Mouse (Mus musculus) MEL (cell line): Measurements from ENCODE around the gene Gstt2. TPM values are rescaled to one million over a fixed set of nuclear protein-coding genes. Genes with fewer than 3 reads are reported as not detected.
A peak's percentile ranks its signal among the peaks of the same experiment; 100 is the strongest.

Experiments used
- DNase-seq: peaks from one replicate; pipeline ENCODE4 v3.0.0; 2011; ENCODE audit warnings: low read depth, low spot score
- H3K27ac ChIP-seq: 2 replicates; pipeline ENCODE4 v1.5.1; 2012; ENCODE audit warnings: low read depth, mild to moderate bottlenecking, control low read depth, low read length, moderate library complexity; ENCODE audit not compliant: control insufficient read depth
- H3K27me3 ChIP-seq, 2 experiments: fragments of 150-350 bp in 1 of 2; sonication (generic) in 1 of 2; 2 replicates each; pipeline ENCODE4 v1.6.1; 2012; ENCODE audit warnings: low read length in 2 of 2, mild to moderate bottlenecking in 2 of 2, improper control_type of control experiment in 1 of 2, moderate library complexity in 1 of 2; ENCODE audit not compliant: insufficient read depth in 2 of 2, control insufficient read depth in 1 of 2
- H3K36me3 ChIP-seq, 2 experiments: 2 replicates each; pipeline ENCODE4 v1.6.1; 2012 to 2014; ENCODE audit warnings: low read length in 2 of 2, improper control_type of control experiment in 1 of 2, inconsistent platforms in 1 of 2, mild to moderate bottlenecking in 1 of 2; ENCODE audit not compliant: insufficient read depth in 2 of 2, control insufficient read depth in 1 of 2
- H3K4me1 ChIP-seq, 2 experiments: fragments of 150-350 bp in 1 of 2; sonication (generic) in 1 of 2; 2 replicates each; pipeline ENCODE4 v1.6.1; 2012; ENCODE audit warnings: low read length in 2 of 2, improper control_type of control experiment in 1 of 2, mild to moderate bottlenecking in 1 of 2; ENCODE audit not compliant: insufficient read depth in 2 of 2, control insufficient read depth in 1 of 2
- H3K4me3 ChIP-seq, 2 experiments: fragments of 150-350 bp in 1 of 2; sonication (generic) in 1 of 2; 2 replicates each; pipeline ENCODE4 v1.5.1; 2012; ENCODE audit warnings: low read depth in 2 of 2, low read length in 2 of 2, mild to moderate bottlenecking in 2 of 2, moderate library complexity in 2 of 2, control low read depth in 1 of 2, improper control_type of control experiment in 1 of 2; ENCODE audit not compliant: control insufficient read depth in 1 of 2, insufficient read depth in 1 of 2
- H3K79me2 ChIP-seq: 2 replicates; pipeline ENCODE4 v1.6.1; 2012; ENCODE audit warnings: mild to moderate bottlenecking, low read length, moderate library complexity; ENCODE audit not compliant: control insufficient read depth, poor library complexity, insufficient read depth
- H3K9ac ChIP-seq: 2 replicates; pipeline ENCODE4 v1.6.1; 2012; ENCODE audit warnings: low read depth, mild to moderate bottlenecking, control low read depth, low read length, moderate library complexity; ENCODE audit not compliant: control insufficient read depth, poor library complexity, severe bottlenecking
- H3K9me3 ChIP-seq: fragments of 150-350 bp; sonication (generic); replicated peaks from 2 replicates; pipeline ENCODE4 v1.6.1; 2012; ENCODE audit warnings: mild to moderate bottlenecking, low read length, improper control_type of control experiment, moderate library complexity; ENCODE audit not compliant: insufficient read depth
- BHLHE40 ChIP-seq: IDR thresholded peaks from 2 replicates; pipeline ENCODE4 v1.6.1; 2012; ENCODE audit warnings: low read depth, mild to moderate bottlenecking, inconsistent platforms, low read length, improper control_type of control experiment, borderline replicate concordance
- CHD2 ChIP-seq: IDR thresholded peaks from 2 replicates; pipeline ENCODE4 v1.6.1; 2011; ENCODE audit warnings: low read length, improper control_type of control experiment
- CTCF ChIP-seq, 3 experiments: IDR thresholded peaks in 2 of 3; conservative IDR thresholded peaks in 1 of 3; 2 replicates each; pipeline ENCODE4 v1.5.1; 2011 to 2012; ENCODE audit warnings: low read length in 3 of 3, low read depth in 2 of 3, mild to moderate bottlenecking in 2 of 3, improper control_type of control experiment in 1 of 3, inconsistent platforms in 1 of 3, mixed read lengths in 1 of 3, moderate library complexity in 1 of 3; ENCODE audit not compliant: control insufficient read depth in 1 of 3, insufficient read depth in 1 of 3, poor library complexity in 1 of 3, severe bottlenecking in 1 of 3
- E2F4 ChIP-seq: IDR thresholded peaks from 2 replicates; pipeline ENCODE4 v1.6.1; 2011; ENCODE audit warnings: low read depth, low read length, improper control_type of control experiment, borderline replicate concordance
- ETS1 ChIP-seq: IDR thresholded peaks from 2 replicates; pipeline ENCODE4 v1.6.1; 2012; ENCODE audit warnings: low read depth, mild to moderate bottlenecking, inconsistent platforms, low read length, improper control_type of control experiment, moderate library complexity
- GABPA ChIP-seq: IDR thresholded peaks from 2 replicates; pipeline ENCODE4 v1.6.1; 2012; ENCODE audit warnings: low read depth, mild to moderate bottlenecking, inconsistent platforms, low read length, improper control_type of control experiment, moderate library complexity
- HCFC1 ChIP-seq: IDR thresholded peaks from 2 replicates; pipeline ENCODE4 v1.6.1; 2012; ENCODE audit warnings: low read depth, mild to moderate bottlenecking, inconsistent platforms, low read length, improper control_type of control experiment, moderate library complexity
- KAT2A ChIP-seq: conservative IDR thresholded peaks from 2 replicates; pipeline ENCODE4 v1.6.1; 2012; ENCODE audit warnings: low read depth, low read length, improper control_type of control experiment, inconsistent platforms
- MAFK ChIP-seq: IDR thresholded peaks from 2 replicates; pipeline ENCODE4 v1.6.1; 2011; ENCODE audit warnings: low read depth, mild to moderate bottlenecking, low read length, improper control_type of control experiment, borderline replicate concordance
- MAX ChIP-seq: IDR thresholded peaks from 2 replicates; pipeline ENCODE4 v1.6.1; 2011; ENCODE audit warnings: low read length, improper control_type of control experiment
- MYC ChIP-seq: IDR thresholded peaks from 2 replicates; pipeline ENCODE4 v1.6.1; 2011; ENCODE audit warnings: low read depth, mild to moderate bottlenecking, low read length, improper control_type of control experiment, moderate library complexity
- NRF1 ChIP-seq: IDR thresholded peaks from 2 replicates; pipeline ENCODE4 v1.6.1; 2014; ENCODE audit warnings: low read depth, mild to moderate bottlenecking, inconsistent platforms, low read length, improper control_type of control experiment, moderate library complexity; ENCODE audit not compliant: poor library complexity, insufficient read depth, severe bottlenecking
- POLR2AphosphoS2 ChIP-seq: IDR thresholded peaks from 2 replicates; pipeline ENCODE4 v1.6.1; 2011; ENCODE audit warnings: low read length, improper control_type of control experiment
- RCOR1 ChIP-seq: IDR thresholded peaks from 2 replicates; pipeline ENCODE4 v1.6.1; 2012; ENCODE audit warnings: low read depth, mild to moderate bottlenecking, inconsistent platforms, low read length, improper control_type of control experiment
- SIN3A ChIP-seq: IDR thresholded peaks from 2 replicates; pipeline ENCODE4 v1.6.1; 2012; ENCODE audit warnings: low read length, improper control_type of control experiment, inconsistent platforms
- TAL1 ChIP-seq: IDR thresholded peaks from 2 replicates; pipeline ENCODE4 v1.6.1; 2012; ENCODE audit warnings: mild to moderate bottlenecking, inconsistent platforms, low read length, moderate library complexity, mixed read lengths
- TBP ChIP-seq: IDR thresholded peaks from 2 replicates; pipeline ENCODE4 v1.8.0; 2011; ENCODE audit warnings: low read depth, low read length, improper control_type of control experiment
- ZC3H11A ChIP-seq: IDR thresholded peaks from 2 replicates; pipeline ENCODE4 v1.6.1; 2012; ENCODE audit warnings: low read depth, mild to moderate bottlenecking, inconsistent platforms, low read length, improper control_type of control experiment
- ZMIZ1 ChIP-seq: IDR thresholded peaks from 2 replicates; pipeline ENCODE4 v1.6.1; 2012; ENCODE audit warnings: low read depth, mild to moderate bottlenecking, inconsistent platforms, low read length, improper control_type of control experiment, moderate library complexity
- ZNF384 ChIP-seq: IDR thresholded peaks from 2 replicates; pipeline ENCODE4 v1.6.1; 2012; ENCODE audit warnings: low read depth, mild to moderate bottlenecking, inconsistent platforms, low read length, improper control_type of control experiment
- polyA plus RNA-seq, 2 experiments: library from polyadenylated mRNA; stranded (reverse) in 1 of 2; unstranded in 1 of 2; fragments of >175 nt in 1 of 2; fragments of >200 nt in 1 of 2; gene quantifications; 2 replicates each; pipeline versions ENCODE4 v1.2.1 to v1.2.4; 2012; ENCODE audit warnings: low replicate concordance in 2 of 2, low read depth in 1 of 2; ENCODE audit not compliant: insufficient read length in 2 of 2, insufficient read depth in 1 of 2, missing spikeins in 1 of 2
- total RNA-seq: library from RNA; depleted of rRNA; stranded (reverse); fragments of 300-350 nt; gene quantifications from 2 replicates; pipeline ENCODE4 v1.2.3, GENCODE M21; 2012

Gstt2 gene
- total and polyA plus RNA-seq, 3 experiments: 4.3 to 10.9 TPM; not detected in 1

DNA sequence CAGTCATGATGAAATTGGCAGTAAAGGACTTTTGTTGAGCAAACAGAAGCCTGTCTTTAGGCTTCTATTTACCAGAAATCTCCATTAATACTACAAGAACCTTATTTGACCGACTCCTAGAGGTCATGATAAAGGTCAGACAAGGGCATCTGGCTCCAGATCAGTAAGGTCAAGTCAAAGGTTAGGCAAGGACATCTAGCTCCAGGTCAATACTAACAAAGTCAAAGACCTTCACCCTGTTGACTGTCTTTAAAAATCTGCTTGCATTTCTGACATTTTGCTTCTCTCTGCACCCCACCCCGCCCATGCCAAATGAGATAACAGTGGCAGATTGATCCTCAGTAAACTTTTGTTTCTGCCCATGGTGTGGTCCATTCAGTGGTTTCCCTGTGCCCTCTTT is 33.0 kb downstream of the Gstt2 start:
- Histone ChIP-seq H3K79me2 (no peaks in the 10 kb centered on the region), H3K9me3 (no peaks in the 10 kb centered on the region), H3K27ac (no peak overlapping the region), H3K36me3 (no peaks in the 10 kb centered on the region), H3K4me3 (no peak overlapping the region), H3K27me3 (peaks cover 0 to 2% of the 10 kb centered on the region in 2 experiments), H3K4me1 (no peaks in the 10 kb centered on the region), H3K9ac (no peak overlapping the region)
- no peak for TF ChIP-seq MAX
- no peak for TF ChIP-seq ZNF384
- TF ChIP-seq GABPA: no peak
- TF ChIP-seq ETS1: no peak
- no peak for TF ChIP-seq POLR2AphosphoS2
- no peak for TF ChIP-seq TAL1
- TF ChIP-seq ZMIZ1: no peak
- TF ChIP-seq KAT2A: no peak
- no peak for TF ChIP-seq E2F4
- TF ChIP-seq MAFK: no peak
- no peak for TF ChIP-seq MYC
- no peak for TF ChIP-seq TBP
- TF ChIP-seq HCFC1: no peak
- TF ChIP-seq CHD2: no peak
- TF ChIP-seq RCOR1: no peak
- no peak for TF ChIP-seq BHLHE40
- TF ChIP-seq CTCF (IDR thresholded peaks at IDR 0.05 in 2 of 3, conservative IDR thresholded peaks at IDR 0.05 in 1 of 3; ENCODE audit: control insufficient read depth in 1 of 3, insufficient read depth in 1 of 3, low read depth in 2 of 3, low read length in 3 of 3, poor library complexity in 1 of 3, severe bottlenecking in 1 of 3): no peak
- no peak for TF ChIP-seq SIN3A
- no peak for TF ChIP-seq ZC3H11A
- DNase-seq: no peak

DNA sequence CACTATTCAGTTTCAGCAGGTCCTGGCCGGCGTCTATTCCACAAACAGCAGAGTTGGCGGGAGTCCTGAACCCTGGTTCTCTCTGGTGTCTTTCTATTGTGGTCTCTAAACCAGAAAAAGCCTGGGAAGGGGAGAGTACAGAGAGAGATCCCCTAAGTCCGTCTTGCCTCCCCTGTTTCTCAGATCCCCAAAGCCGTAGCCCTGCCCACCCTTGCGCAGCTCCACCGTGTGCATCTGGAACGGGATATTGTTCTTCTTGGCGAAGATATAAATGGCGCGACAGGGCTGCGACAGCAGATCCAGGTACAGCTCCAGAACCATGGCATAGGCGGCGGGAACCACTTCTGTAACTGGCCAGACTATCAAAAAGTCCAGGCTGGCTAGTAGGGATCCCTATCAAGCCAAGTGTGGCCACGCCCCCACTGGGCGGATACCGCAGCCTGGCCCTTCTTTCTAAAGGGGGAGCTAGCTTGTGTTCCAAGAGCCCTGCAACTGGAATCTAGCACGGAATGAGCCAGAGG is 39.0 kb downstream of the Gstt2 start, which contains the start of gene Gstt1:
TSS of gene Gstt1 (minus strand) at position 409 of the 521 bp plus-strand sequence.
- Histone ChIP-seq H3K4me3 (peak within 1 kb of the TSS; percentile 61 to 97), H3K79me2 (no peaks in the 10 kb centered on the region), H3K27me3 (peaks cover 0 to 2% of the 10 kb centered on the region in 2 experiments; a peak in 3 of 4 replicates), H3K27ac (no peak within 1 kb of the TSS), H3K4me1 (peaks cover 0 to 10% of the 10 kb centered on the region in 2 experiments; a peak in 3 of 4 replicates), H3K36me3 (peaks cover 0 to 2% of the 10 kb centered on the region in 2 experiments; a peak in 1 of 4 replicates), H3K9ac (peak within 1 kb of the TSS; percentile 46), H3K9me3 (no peaks in the 10 kb centered on the region)
- TF ChIP-seq SIN3A: no peak
- TF ChIP-seq NRF1: peak; percentile 24; the same call in 1 of the 2 replicates
- DNase-seq: peak; percentile 59
